Mouse (Mus musculus) midbrain, embryonic 11.5 days (tissue): ENCODE data around the gene Hs3st2. TPM values are rescaled to one million over a fixed set of nuclear protein-coding genes. Genes with fewer than 3 reads are reported as not detected.

Experiments
- ATAC-seq: fragments of 200-750 bp; cut with Nextera tagmentation; 2 replicates; pipeline ENCODE4 v1.8.0; 2017; ENCODE audit warnings: moderate TSS enrichment, moderate library complexity; ENCODE audit not compliant: low FRiP score
- DNase-seq: peaks from one replicate; pipeline ENCODE4 v3.0.0; 2015; ENCODE audit warnings: low spot score; ENCODE audit errors: missing footprints
- H3K27ac ChIP-seq: fragments of 300-500 bp; sonication (generic); 2 replicates; pipeline ENCODE4 v1.5.1; 2014; ENCODE audit warnings: low read depth, low read length
- H3K27me3 ChIP-seq: fragments of 300-500 bp; sonication (generic); 2 replicates; pipeline ENCODE4 v1.6.1; 2014; ENCODE audit warnings: mild to moderate bottlenecking, low read length, moderate library complexity, mixed read lengths; ENCODE audit not compliant: control insufficient read depth, insufficient read depth
- H3K36me3 ChIP-seq: fragments of 300-500 bp; sonication (generic); 2 replicates; pipeline ENCODE4 v1.6.1; 2014; ENCODE audit warnings: mild to moderate bottlenecking, low read length, moderate library complexity, mixed read lengths; ENCODE audit not compliant: control insufficient read depth, insufficient read depth
- H3K4me1 ChIP-seq: fragments of 300-500 bp; sonication (generic); 2 replicates; pipeline ENCODE4 v1.6.1; 2014; ENCODE audit warnings: low read length; ENCODE audit not compliant: control insufficient read depth, insufficient read depth
- H3K4me2 ChIP-seq: fragments of 300-500 bp; sonication (generic); 2 replicates; pipeline ENCODE4 v1.6.1; 2014; ENCODE audit warnings: mild to moderate bottlenecking, moderate library complexity
- H3K4me3 ChIP-seq: fragments of 300-500 bp; sonication (generic); 2 replicates; pipeline ENCODE4 v1.5.1; 2014; ENCODE audit warnings: low read depth, low read length
- H3K9ac ChIP-seq: fragments of 300-500 bp; sonication (generic); 2 replicates; pipeline ENCODE4 v1.6.1; 2014; ENCODE audit warnings: low read length
- H3K9me3 ChIP-seq: fragments of 300-500 bp; sonication (generic); 2 replicates; pipeline ENCODE4 v1.6.1; 2016; ENCODE audit warnings: low read length; ENCODE audit not compliant: control insufficient read depth
- WGBS: fragments of 180-500 bp; shearing (Covaris S2); extraction: QIAGEN DNeasy Blood & Tissue Kit; methylation state at CpG from one replicate; pipeline ENCODE4 v1.1.7; 2014; 5-methylcytosine and 5-hydroxymethylcytosine counted together
- polyA plus RNA-seq: library from polyadenylated mRNA; unstranded; fragments of >200 nt; fragmentation: Nextera tagmentation; extraction: Ambion mirVana; gene quantifications from 2 replicates; pipeline ENCODE4 v1.2.1, GENCODE M21; 2014

The Hs3st2 gene
- polyA plus RNA-seq, 1 experiment from 2014 or later, result 1.2 TPM

GRCm38 (mm10) chr7:121478302-121478701, 86.6 kb downstream of the Hs3st2 start:
- no peak overlapping the region for H3K9ac ChIP-seq
- H3K27ac ChIP-seq, result no peak overlapping the region
- no peak overlapping the region for H3K4me2 ChIP-seq
- ATAC-seq (no peak), DNase-seq (no peak)
- H3K4me3 ChIP-seq, result no peak overlapping the region
- H3K36me3 ChIP-seq, result no peaks in the 10 kb centered on the region
- H3K9me3 ChIP-seq, result no peaks in the 10 kb centered on the region
- 81% methylated on average over 8 of the region's 8 CpGs for WGBS
- H3K27me3 ChIP-seq, result no peaks in the 10 kb centered on the region
- H3K4me1 ChIP-seq, result no peaks in the 10 kb centered on the region

GRCm38 (mm10) chr7:121480106-121480505, 88.4 kb downstream of the Hs3st2 start:
- Histone ChIP-seq H3K4me1 (no peaks in the 10 kb centered on the region), H3K36me3 (no peaks in the 10 kb centered on the region), H3K4me2 (no peak overlapping the region), H3K9ac (no peak overlapping the region), H3K27me3 (no peaks in the 10 kb centered on the region), H3K9me3 (no peaks in the 10 kb centered on the region), H3K4me3 (no peak overlapping the region), H3K27ac (no peak overlapping the region)
- WGBS, result 85% methylated on average over 4 of the region's 4 CpGs
- ATAC-seq (no peak), DNase-seq (no peak)

GRCm38 (mm10) chr7:121484590-121484989, 92.9 kb downstream of the Hs3st2 start:
- Histone ChIP-seq H3K4me1 (no peaks in the 10 kb centered on the region), H3K4me2 (no peak overlapping the region), H3K9ac (no peak overlapping the region), H3K9me3 (no peaks in the 10 kb centered on the region), H3K27me3 (no peaks in the 10 kb centered on the region), H3K4me3 (no peak overlapping the region), H3K27ac (no peak overlapping the region), H3K36me3 (no peaks in the 10 kb centered on the region)
- DNase-seq (peak; percentile 54), ATAC-seq (no peak)
- 88% methylated on average over 4 of the region's 4 CpGs for WGBS

GRCm38 (mm10) chr7:121485266-121485665, 93.6 kb downstream of the Hs3st2 start:
- Histone ChIP-seq H3K9ac (no peak overlapping the region), H3K36me3 (no peaks in the 10 kb centered on the region), H3K27me3 (no peaks in the 10 kb centered on the region), H3K4me3 (no peak overlapping the region), H3K4me1 (no peaks in the 10 kb centered on the region), H3K9me3 (no peaks in the 10 kb centered on the region), H3K27ac (no peak overlapping the region), H3K4me2 (no peak overlapping the region)
- peak; percentile 75 for DNase-seq
- ATAC-seq, result no peak
- WGBS, result 78% methylated on average over 2 of the region's 2 CpGs

GRCm38 (mm10) chr7:121487291-121487690, 95.6 kb downstream of the Hs3st2 start:
- WGBS, result 65% methylated on average over 6 of the region's 6 CpGs
- no peak overlapping the region for H3K27ac ChIP-seq
- H3K4me2 ChIP-seq, result no peak overlapping the region
- H3K4me3 ChIP-seq, result no peak overlapping the region
- H3K4me1 ChIP-seq, result no peaks in the 10 kb centered on the region
- peak; percentile 28 for DNase-seq
- no peaks in the 10 kb centered on the region for H3K9me3 ChIP-seq
- no peaks in the 10 kb centered on the region for H3K27me3 ChIP-seq
- H3K9ac ChIP-seq, result no peak overlapping the region
- ATAC-seq, result no peak
- no peaks in the 10 kb centered on the region for H3K36me3 ChIP-seq

GRCm38 (mm10) chr7:121489401-121489800, 97.7 kb downstream of the Hs3st2 start:
- WGBS, result 92% methylated on average over 9 of the region's 9 CpGs
- no peaks in the 10 kb centered on the region for H3K27me3 ChIP-seq
- peak; percentile 6 for DNase-seq
- H3K9me3 ChIP-seq, result no peaks in the 10 kb centered on the region
- H3K4me2 ChIP-seq, result no peak overlapping the region
- no peak overlapping the region for H3K27ac ChIP-seq
- H3K9ac ChIP-seq, result no peak overlapping the region
- H3K36me3 ChIP-seq, result no peaks in the 10 kb centered on the region
- ATAC-seq, result no peak
- H3K4me3 ChIP-seq, result no peak overlapping the region
- no peaks in the 10 kb centered on the region for H3K4me1 ChIP-seq

- WGBS, result 60% methylated on average over 3 of the region's 3 CpGs
- H3K9ac ChIP-seq, result no peak overlapping the region
- no peak for ATAC-seq
- peak; percentile 80 for DNase-seq
- no peaks in the 10 kb centered on the region for H3K36me3 ChIP-seq
- H3K4me1 ChIP-seq, result no peaks in the 10 kb centered on the region
- no peaks in the 10 kb centered on the region for H3K9me3 ChIP-seq
- H3K4me3 ChIP-seq, result no peak overlapping the region
- H3K27me3 ChIP-seq, result no peaks in the 10 kb centered on the region
- no peak overlapping the region for H3K27ac ChIP-seq
- no peak overlapping the region for H3K4me2 ChIP-seq
These were observed 99.9 kb downstream of the Hs3st2 start for GRCm38 (mm10) chr7:121491455-121492005.

GRCm38 (mm10) chr7:121500516-121500915, 108.9 kb downstream of the Hs3st2 start:
- ATAC-seq, result no peak
- no peak overlapping the region for H3K4me2 ChIP-seq
- WGBS, result 93% methylated on average over 17 of the region's 17 CpGs

GRCm38 (mm10) chr7:121501666-121502065, 110.0 kb downstream of the Hs3st2 start:
- no peaks in the 10 kb centered on the region for H3K9me3 ChIP-seq
- H3K27ac ChIP-seq, result no peak overlapping the region
- H3K9ac ChIP-seq, result no peak overlapping the region
- DNase-seq (no peak), ATAC-seq (no peak)
- H3K4me3 ChIP-seq, result no peak overlapping the region
- no peaks in the 10 kb centered on the region for H3K4me1 ChIP-seq
- 77% methylated on average over 10 of the region's 10 CpGs for WGBS
- H3K4me2 ChIP-seq, result no peak overlapping the region
- no peaks in the 10 kb centered on the region for H3K36me3 ChIP-seq
- no peaks in the 10 kb centered on the region for H3K27me3 ChIP-seq

More at GRCm38 (mm10) chr7:121500516-121500915, 108.9 kb downstream of the Hs3st2 start:
- H3K27me3 ChIP-seq, result no peaks in the 10 kb centered on the region
- DNase-seq, result no peak
- H3K9me3 ChIP-seq, result no peaks in the 10 kb centered on the region
- no peaks in the 10 kb centered on the region for H3K4me1 ChIP-seq
- no peak overlapping the region for H3K9ac ChIP-seq
- no peaks in the 10 kb centered on the region for H3K36me3 ChIP-seq
- no peak overlapping the region for H3K27ac ChIP-seq
- H3K4me3 ChIP-seq, result no peak overlapping the region
